8 mouse cellular contexts compared by ENCODE assay signal in the genomic region with DNA sequence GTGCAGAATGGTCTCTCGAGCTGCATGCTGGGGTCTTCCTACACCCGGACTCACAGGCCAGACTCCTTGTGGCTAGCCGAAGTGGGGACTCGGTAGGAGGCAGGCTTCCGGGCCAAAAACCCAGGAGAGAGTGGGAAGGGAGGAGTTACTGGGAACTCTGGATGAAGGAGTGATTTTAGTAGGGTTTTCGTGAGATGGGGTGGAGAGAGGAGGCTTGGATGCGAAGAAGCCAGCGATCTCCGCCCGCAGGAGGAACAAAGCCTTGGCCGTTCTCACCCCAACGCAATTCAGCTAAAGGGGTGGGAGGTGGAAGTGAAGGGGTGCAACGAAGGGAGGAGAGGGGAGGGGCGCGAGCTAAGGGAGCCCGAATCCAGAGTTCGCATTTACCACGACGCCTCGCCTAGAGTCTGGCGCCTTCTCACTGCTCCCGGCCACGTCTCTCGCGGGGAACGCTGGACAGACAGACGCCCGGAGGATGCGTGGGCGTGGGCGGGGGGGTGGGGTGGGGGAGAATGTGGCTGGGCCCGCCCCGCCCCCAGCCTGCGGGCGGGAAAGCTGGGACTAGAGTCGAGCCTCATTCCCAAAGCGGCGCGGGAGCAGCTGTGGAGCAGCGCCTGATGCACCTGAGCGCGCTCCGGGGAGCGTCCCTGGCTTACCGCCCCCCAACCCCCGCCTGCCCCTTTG.
DNase-seq lines count a peak whose midpoint lies in the region; ATAC-seq and TF ChIP-seq lines count a peak whose summit lies in the region.

No protein-coding gene starts in this region.

- peak overlapping the region; percentile 99 for H3K4me2 ChIP-seq in embryonic facial prominence, embryonic 13.5 days
- peak overlapping the region; percentile 89 for H3K4me2 ChIP-seq in limb, embryonic 14.5 days (replicated peaks; ENCODE audit: low read depth, low read length, severe bottlenecking)
- H3K4me2 ChIP-seq in midbrain, embryonic 13.5 days (replicated peaks): peak overlapping the region; percentile 73
- H3K4me2 ChIP-seq in stomach, embryonic 16.5 days (ENCODE audit: low read depth, low read length): peak overlapping the region; percentile 100

- TF ChIP-seq POLR2A in bone marrow macrophage, adult 2 months (IDR thresholded peaks at IDR 0.05; ENCODE audit: borderline replicate concordance, low read depth, low read length): no peak
- TF ChIP-seq POLR2A in limb, embryonic 14.5 days (IDR thresholded peaks at IDR 0.05; ENCODE audit: borderline replicate concordance, extremely low read depth, insufficient read depth, insufficient read length): peak; percentile 43; the same call in 1 of the 2 replicates

- H3K4me1 ChIP-seq in bone marrow macrophage, adult 2 months (ENCODE audit: control insufficient read depth, insufficient read depth, low read length): peaks cover 14% of the 10 kb centered on the region
- H3K4me1 ChIP-seq in embryonic facial prominence, embryonic 13.5 days: peaks cover 7% of the 10 kb centered on the region
- peaks cover 6% of the 10 kb centered on the region for H3K4me1 ChIP-seq in limb, embryonic 14.5 days (ENCODE audit: control insufficient read depth, insufficient read depth, low read length)
- peaks cover 17% of the 10 kb centered on the region for H3K4me1 ChIP-seq in midbrain, embryonic 13.5 days (replicated peaks)
- H3K4me1 ChIP-seq in stomach, embryonic 16.5 days (ENCODE audit: control insufficient read depth, insufficient read depth, low read length): no peaks in the 10 kb centered on the region; the same call in 1 of the 2 replicates

- H3K9me3 ChIP-seq in embryonic facial prominence, embryonic 13.5 days: peaks cover 2% of the 10 kb centered on the region; the same call in 1 of the 2 replicates
- no peaks in the 10 kb centered on the region for H3K9me3 ChIP-seq in limb, embryonic 14.5 days (ENCODE audit: control insufficient read depth, low read length)
- H3K9me3 ChIP-seq in midbrain, embryonic 13.5 days: peaks cover 11% of the 10 kb centered on the region; the same call in 1 of the 2 replicates
- H3K9me3 ChIP-seq in stomach, embryonic 16.5 days (replicated peaks; ENCODE audit: control insufficient read depth, low read length): no peaks in the 10 kb centered on the region

- peak; percentile 34 for DNase-seq in heart, adult 8-10 months (ENCODE audit: low spot score)
- DNase-seq in kidney, adult 9 months: peak; percentile 4
- peak; percentile 63 for DNase-seq in limb, embryonic 14.5 days (ENCODE audit: low spot score)
- DNase-seq in natural killer cell, adult 2 months (ENCODE audit: low spot score in 2 of 2): no peak

- WGBS in embryonic facial prominence, embryonic 13.5 days: under 1% methylated on average over 46 of the region's 46 CpGs
- 4% methylated on average over 30 of the region's 46 CpGs for WGBS in limb, embryonic 14.5 days
- WGBS in midbrain, embryonic 13.5 days: under 1% methylated on average over 40 of the region's 46 CpGs
- under 1% methylated on average over 42 of the region's 46 CpGs for WGBS in stomach, embryonic 16.5 days

- peak overlapping the region; percentile 61 for H3K4me3 ChIP-seq in bone marrow macrophage, adult 2 months (ENCODE audit: insufficient read depth, low read length)
- H3K4me3 ChIP-seq in embryonic facial prominence, embryonic 13.5 days: peak overlapping the region; percentile 57
- peak overlapping the region; percentile 52 for H3K4me3 ChIP-seq in limb, embryonic 14.5 days (replicated peaks; ENCODE audit: low read length)
- peak overlapping the region; percentile 53 for H3K4me3 ChIP-seq in midbrain, embryonic 13.5 days (replicated peaks)
- peak overlapping the region; percentile 61 for H3K4me3 ChIP-seq in stomach, embryonic 16.5 days (replicated peaks; ENCODE audit: low read length)

- no peaks in the 10 kb centered on the region for H3K36me3 ChIP-seq in embryonic facial prominence, embryonic 13.5 days
- no peaks in the 10 kb centered on the region for H3K36me3 ChIP-seq in limb, embryonic 14.5 days (ENCODE audit: control insufficient read depth, insufficient read depth, low read length)
- H3K36me3 ChIP-seq in midbrain, embryonic 13.5 days: no peaks in the 10 kb centered on the region
- H3K36me3 ChIP-seq in stomach, embryonic 16.5 days (ENCODE audit: control insufficient read depth, insufficient read depth, low read length): no peaks in the 10 kb centered on the region

- 0 out of 2 replicates have a peak, but pooled peaks have one; percentile 16 for TF ChIP-seq CTCF in bone marrow macrophage, adult 2 months (IDR thresholded peaks at IDR 0.05; ENCODE audit: low read depth, low read length)

- no peak overlapping the region for H3K27ac ChIP-seq in bone marrow macrophage, adult 2 months (ENCODE audit: insufficient read depth, low read depth, low read length)
- H3K27ac ChIP-seq in embryonic facial prominence, embryonic 13.5 days: peak overlapping the region; percentile 62
- H3K27ac ChIP-seq in limb, embryonic 14.5 days (replicated peaks; ENCODE audit: low read depth, low read length): peak overlapping the region; percentile 77
- H3K27ac ChIP-seq in midbrain, embryonic 13.5 days: peak overlapping the region; percentile 95
- peak overlapping the region; percentile 48 for H3K27ac ChIP-seq in stomach, embryonic 16.5 days (ENCODE audit: low read length)

- H3K27me3 ChIP-seq in embryonic facial prominence, embryonic 13.5 days: no peaks in the 10 kb centered on the region
- no peaks in the 10 kb centered on the region for H3K27me3 ChIP-seq in limb, embryonic 14.5 days (ENCODE audit: control insufficient read depth, insufficient read depth, low read length)
- H3K27me3 ChIP-seq in midbrain, embryonic 13.5 days: no peaks in the 10 kb centered on the region
- no peaks in the 10 kb centered on the region for H3K27me3 ChIP-seq in stomach, embryonic 16.5 days (ENCODE audit: control insufficient read depth, insufficient read depth, low read length)

- ATAC-seq in embryonic facial prominence, embryonic 13.5 days (ENCODE audit: insufficient number of reproducible peaks, insufficient read depth, low FRiP score, low TSS enrichment, low read depth): peak; percentile 77
- peak; percentile 83 for ATAC-seq in limb, embryonic 14.5 days (ENCODE audit: low FRiP score, low read depth)
- ATAC-seq in midbrain, embryonic 13.5 days: peak; percentile 90
- peak; percentile 72 for ATAC-seq in stomach, embryonic 16.5 days (ENCODE audit: insufficient read depth, low FRiP score)

- H3K9ac ChIP-seq in embryonic facial prominence, embryonic 13.5 days: peak overlapping the region; percentile 73
- H3K9ac ChIP-seq in limb, embryonic 14.5 days (ENCODE audit: low read depth, low read length, severe bottlenecking): peak overlapping the region; percentile 68
- peak overlapping the region; percentile 79 for H3K9ac ChIP-seq in midbrain, embryonic 13.5 days (replicated peaks)
- H3K9ac ChIP-seq in stomach, embryonic 16.5 days (ENCODE audit: low read length): peak overlapping the region; percentile 74

Comparison
In these comparisons a context has a peak if more than half of its experiments do, and no peak if none do; other contexts are left out.
1. DNase-seq: peak in heart, adult 8-10 months (single experiment), kidney, adult 9 months (single experiment) and limb, embryonic 14.5 days (single experiment); none in natural killer cell, adult 2 months (0 of 2).
2. Peak in every context shown above with its lines, with median percentiles within 50 percentile points of each other: H3K4me3 ChIP-seq, ATAC-seq, H3K4me2 ChIP-seq and H3K9ac ChIP-seq.